Mouse (Mus musculus): ENCODE results near the gene Btn1a1.
A peak's percentile ranks its signal among the peaks of the same experiment; 100 is the strongest.

The Btn1a1 gene

GRCm38 (mm10) chr13:23465600-23466109 is at the start of gene Btn1a1:
Btn1a1 (minus strand) TSS chr13:23465901.
- DNase-seq, result no peak

- no peak for DNase-seq
Observed at GRCm38 (mm10) chr13:23515281-23515680, 49.6 kb upstream of the Btn1a1 start.

DNA sequence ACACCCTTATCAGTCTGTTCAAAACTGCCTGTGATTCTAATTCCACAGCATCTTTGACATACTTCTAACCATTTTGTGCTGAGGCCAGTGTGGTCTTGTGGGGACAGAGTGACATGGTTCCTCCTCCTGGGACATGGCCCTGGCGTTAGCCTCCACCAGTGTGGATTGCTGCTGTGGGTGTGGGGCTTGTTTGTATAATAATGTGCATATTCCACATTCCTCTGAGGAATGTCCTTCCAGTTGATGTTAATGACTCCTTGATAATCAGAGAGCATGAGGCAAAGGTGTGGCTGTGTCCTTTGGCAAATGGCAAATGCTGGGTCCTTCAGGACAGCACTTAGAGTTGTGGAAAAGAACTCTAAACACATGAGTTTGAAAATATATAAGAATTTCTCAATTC is 47.8 kb upstream of the Btn1a1 start:
- no peak for DNase-seq

DNA sequence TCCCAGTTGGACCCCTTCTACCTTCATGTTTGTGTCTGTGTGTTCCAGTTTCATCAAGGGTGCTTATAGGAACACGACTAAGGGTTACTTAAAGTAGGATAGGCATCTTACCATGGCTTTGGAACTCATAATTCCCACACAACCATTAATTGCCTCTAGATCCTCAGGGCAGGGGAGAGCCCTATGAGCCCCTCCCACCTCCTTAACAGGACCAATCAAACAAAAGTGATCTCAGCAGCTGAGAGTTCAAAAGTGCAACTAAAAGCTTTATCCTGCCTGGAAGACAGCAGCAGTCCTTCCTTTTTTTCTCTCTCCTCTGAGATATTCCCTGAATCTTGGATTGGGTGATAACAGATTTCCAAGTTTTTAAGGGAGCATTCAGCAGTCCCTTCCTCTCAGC is 44.4 kb upstream of the Btn1a1 start:
- DNase-seq, result no peak

DNA sequence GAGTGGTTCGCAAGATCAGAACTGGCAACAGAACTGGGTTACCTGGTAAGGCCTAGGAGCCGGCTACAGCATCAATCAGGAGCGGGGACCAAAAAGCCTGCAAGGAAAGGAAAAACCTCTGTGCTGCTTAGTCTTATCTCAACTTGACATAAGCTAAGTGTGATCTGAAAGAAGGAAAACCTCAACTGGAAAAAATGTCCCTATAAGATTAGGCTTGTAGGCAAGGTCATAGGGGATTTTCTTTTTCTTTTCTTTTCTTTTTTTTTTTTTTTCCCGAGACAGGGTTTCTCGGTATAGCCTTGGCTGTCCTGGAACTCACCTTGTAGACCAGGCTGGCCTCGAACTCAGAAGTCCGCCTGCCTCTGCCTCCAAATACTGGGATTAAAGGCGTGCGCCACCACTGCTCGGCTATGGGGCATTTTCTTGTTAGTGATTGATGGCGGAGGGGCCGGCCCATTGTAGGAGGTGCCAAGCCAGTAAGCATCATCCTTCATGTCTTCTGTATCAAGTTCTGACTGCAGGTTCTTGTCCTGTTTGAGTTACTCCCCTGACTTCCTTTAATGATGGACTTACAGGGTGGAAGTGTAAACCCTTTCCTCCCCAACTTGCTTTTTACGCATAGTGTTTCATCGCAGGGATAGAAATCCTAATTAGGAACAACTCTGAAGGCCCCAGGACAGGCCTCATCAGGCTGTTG is 41.3 kb upstream of the Btn1a1 start:
- no peak for DNase-seq

DNA sequence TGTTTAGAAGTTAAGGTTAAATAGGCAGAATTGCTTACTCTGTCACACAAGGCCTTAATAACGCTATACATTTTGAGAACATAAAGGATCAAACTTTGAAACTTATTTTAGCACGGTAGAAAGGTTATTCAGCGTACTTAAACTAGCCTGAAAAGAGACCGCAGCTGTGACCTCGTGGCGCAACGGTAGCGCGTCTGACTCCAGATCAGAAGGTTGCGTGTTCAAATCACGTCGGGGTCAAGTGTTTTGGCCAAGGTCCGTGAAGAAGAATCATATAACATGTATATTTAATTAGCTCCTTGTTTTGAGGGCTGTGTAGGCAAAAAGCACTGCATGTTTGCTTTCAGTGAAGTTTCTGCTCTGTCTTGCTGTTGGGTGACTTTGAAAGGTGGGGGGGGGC is 40.6 kb upstream of the Btn1a1 start:
- DNase-seq, result no peak

DNA sequence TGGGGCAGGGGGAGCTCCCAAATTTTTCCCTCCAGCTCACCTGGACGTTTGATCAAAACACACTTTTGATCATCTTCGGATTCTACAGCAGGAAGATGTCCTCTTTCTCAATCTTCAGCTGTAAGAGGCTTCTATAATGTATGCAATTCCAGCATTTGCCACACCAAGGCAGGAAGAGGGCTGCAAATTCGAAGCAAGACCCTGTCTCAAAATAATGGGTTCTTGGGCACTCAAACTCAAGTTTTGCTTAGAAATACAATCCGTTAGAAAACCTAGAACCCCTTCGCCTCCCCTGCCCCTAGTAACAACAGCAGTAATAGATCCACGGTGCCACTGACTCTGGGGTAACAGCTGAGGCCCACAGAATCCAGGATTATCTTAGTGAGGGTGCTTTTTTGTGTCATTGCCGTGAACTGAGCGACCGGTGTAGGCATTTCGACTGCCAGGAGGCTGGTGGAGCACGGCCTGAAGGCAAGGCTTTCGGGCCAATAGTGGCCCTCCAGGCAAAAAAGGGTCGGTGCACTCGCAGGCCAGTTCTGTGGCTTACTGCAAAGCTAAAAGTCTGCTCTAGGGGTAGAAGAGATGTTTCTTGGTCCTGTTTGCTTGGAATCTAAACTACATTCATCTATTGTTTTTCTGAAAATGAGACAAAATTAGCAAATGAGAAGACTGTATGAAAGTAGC is 40.1 kb upstream of the Btn1a1 start:
- DNase-seq, result no peak

DNA sequence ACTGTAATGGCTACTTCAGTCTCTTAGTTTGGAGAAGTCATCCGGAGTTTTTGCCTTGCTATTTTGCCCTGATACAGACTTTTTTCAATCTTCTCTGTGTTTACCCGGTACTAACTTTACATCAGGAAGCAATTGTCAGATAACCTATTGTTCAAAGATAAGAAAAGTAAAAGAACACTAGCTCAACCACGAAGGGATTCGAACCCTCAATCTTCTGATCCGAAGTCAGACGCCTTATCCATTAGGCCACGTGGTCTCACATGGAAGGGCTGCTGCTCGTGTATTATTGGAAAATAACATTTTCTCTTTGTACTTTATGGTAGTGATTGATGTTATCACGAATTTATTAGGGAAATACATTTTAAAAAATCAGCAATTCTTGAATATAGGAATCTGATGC is 38.1 kb upstream of the Btn1a1 start:
- peak; percentile 39 for DNase-seq

GRCm38 (mm10) chr13:23502916-23503315 is 37.2 kb upstream of the Btn1a1 start:
- no peak for DNase-seq

DNA sequence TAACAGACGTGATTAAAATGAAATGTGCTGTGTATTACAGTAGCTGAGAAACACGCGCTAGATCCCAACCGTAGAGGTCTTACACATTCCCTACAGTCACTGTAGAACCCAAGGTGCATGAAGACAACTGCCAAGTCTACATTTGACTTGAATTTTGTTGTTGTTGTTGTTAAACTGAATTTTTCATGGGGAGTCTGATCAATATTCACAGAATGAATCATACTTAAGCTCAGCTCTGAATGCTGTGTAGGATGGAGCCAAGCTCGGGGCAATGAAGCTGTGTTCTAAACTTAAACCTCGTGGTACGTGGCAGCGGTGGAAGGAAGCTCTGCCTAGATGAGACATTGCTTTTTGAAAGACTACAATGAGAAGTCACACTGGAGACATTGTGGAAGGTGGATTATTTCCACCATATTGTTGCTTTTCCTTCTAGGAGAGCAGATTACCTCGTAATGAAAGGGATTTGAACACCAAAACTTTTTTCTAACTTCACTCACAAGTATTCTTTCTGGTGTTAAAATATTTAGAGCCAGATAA is 36.4 kb upstream of the Btn1a1 start:
- no peak for DNase-seq

DNA sequence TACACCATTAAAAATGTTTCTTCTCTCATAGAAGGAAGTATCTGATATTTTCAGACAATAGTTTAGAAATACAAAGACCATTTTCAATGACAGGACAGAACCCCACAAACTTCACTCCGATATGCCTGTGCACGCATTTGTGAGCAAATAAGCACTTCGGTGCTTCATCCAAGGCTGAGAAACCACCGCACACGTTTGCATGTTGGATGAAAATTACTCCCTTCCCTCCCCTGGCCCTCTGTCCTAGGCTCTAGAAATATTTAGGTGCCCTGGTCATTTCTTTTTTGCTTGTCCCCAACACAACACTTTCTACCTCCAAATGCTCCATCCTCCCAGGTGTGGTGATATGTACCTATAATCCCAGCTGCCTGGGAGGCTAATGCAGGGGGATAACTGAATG is 35.8 kb upstream of the Btn1a1 start:
- no peak for DNase-seq

GRCm38 (mm10) chr13:23500424-23501200 is 34.9 kb upstream of the Btn1a1 start:
- no peak for DNase-seq

- no peak for DNase-seq
Observed at GRCm38 (mm10) chr13:23499943-23500342, 34.2 kb upstream of the Btn1a1 start.

DNA sequence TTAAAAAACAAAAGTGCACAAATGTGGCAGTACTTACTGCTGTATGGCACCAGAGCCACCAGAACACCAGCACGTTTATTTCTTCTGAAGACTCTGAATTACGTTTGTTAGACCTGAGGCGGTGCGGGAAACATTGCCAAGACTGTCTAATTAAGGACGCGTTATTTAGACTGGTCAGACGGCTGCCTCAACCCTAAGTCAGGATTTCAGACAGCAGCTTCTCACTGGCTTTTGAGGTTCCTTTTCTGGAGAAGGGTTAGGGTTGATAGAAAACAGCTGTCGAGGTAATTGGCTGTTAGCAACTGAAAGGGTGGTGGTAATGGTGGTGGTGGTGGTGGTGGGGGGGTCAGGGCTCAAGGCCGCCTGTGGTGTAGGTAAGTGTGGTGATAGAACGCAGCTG is 33.0 kb upstream of the Btn1a1 start:
- no peak for DNase-seq

DNA sequence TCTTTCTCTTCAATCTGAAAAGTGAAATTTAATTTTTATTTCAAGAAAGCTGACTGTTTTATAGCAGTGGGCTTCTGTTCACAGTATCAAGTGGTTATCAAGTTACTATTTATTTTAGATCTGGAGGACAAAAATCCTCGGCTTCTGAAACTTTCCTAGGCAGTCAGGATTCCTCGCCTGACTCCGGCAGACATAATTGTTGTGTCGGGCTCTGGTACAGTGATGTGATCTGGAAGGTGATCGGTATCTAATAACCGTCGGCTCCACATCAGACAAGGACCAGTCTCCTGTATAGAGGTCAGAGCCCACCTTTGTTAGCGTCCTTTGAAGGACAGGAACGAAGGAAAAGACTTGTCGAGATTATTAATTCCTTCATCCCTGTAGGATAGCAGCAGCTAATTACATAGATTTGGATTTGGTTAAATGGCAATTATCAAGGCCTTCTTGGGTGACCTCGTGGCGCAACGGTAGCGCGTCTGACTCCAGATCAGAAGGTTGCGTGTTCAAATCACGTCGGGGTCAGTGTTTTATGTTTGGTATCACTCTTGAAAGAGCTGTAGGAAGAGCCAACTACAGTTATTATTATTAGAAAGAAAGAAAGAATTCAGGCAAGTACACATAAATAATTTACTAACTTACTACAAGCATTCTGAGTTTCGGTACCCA is 32.1 kb upstream of the Btn1a1 start:
- DNase-seq, result no peak

DNA sequence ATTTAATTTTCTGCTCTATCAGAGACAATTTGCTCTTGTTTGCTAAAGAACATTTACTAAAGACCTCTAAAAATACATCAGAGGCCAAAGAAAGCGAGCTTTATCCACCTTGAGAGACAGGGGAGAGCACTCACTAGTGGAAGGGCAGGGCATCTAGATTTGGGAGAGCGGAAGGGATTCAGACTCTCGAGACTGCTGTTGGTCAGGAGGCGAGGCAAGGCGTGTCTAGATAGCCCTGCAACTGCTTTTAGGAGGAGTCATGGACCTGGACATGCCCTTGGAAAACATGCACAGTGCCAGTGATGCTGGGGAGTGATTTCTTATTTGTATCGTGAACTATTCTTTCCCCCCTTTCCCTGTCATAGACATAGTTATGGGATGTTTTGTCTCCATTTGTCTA is 29.8 kb upstream of the Btn1a1 start:
- DNase-seq, result no peak

DNA sequence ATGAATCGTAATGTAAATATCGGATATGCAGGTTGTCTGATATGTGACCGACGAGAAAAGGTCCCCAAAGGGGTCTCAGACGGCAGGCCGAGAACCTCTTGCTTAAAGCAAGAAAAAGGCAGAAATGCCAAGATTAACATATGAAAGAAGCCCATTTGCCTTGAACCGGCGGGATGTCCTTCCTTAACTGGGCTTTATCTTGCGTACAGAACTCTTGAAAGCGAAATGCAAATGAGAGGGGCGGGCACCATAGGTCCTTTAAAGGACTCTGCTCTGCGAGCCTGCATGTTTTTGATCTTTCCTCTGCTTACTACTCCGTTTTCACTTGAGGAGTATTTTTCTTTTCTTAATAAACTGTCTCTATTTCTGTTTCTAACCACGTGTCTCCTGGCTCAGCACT is 26.3 kb upstream of the Btn1a1 start:
- no peak for DNase-seq

DNA sequence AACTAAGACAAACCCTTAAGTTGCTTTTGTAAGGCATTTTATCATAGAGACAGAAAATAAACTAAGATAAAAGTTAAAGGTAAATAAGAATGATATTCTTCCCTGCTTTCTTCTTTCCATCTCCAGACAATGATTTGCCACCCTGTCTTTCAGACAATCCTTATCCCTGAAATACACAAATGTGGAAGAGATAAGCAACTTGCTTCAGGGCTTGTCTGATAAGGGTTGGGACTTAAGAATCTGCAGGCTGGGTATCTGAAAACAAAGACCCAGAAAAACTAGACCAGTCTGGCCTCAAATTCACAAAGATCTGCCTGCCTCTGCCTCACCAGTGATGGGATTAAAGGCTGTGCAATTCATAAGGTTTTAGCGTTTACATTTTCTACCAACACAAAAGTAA is 25.6 kb upstream of the Btn1a1 start:
- DNase-seq, result no peak

DNA sequence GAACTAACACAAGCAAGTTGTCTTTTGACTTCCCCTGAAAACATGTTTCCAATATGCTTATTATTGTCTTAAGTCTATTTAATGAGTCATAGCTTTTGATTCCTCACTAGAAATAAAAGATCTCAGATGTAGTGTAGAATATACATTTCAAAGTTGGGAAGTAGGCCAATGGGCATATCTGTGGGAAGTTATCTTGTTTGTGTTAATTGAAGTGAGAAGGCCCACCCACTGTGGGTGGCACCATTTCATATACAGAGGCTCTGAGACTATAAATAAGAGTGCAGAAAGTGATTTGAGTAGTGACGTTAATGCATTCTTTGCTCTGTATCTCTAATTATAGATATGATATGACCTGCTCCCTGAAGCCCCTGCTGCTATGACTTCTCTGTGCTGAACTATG is 25.2 kb upstream of the Btn1a1 start:
- no peak for DNase-seq

DNA sequence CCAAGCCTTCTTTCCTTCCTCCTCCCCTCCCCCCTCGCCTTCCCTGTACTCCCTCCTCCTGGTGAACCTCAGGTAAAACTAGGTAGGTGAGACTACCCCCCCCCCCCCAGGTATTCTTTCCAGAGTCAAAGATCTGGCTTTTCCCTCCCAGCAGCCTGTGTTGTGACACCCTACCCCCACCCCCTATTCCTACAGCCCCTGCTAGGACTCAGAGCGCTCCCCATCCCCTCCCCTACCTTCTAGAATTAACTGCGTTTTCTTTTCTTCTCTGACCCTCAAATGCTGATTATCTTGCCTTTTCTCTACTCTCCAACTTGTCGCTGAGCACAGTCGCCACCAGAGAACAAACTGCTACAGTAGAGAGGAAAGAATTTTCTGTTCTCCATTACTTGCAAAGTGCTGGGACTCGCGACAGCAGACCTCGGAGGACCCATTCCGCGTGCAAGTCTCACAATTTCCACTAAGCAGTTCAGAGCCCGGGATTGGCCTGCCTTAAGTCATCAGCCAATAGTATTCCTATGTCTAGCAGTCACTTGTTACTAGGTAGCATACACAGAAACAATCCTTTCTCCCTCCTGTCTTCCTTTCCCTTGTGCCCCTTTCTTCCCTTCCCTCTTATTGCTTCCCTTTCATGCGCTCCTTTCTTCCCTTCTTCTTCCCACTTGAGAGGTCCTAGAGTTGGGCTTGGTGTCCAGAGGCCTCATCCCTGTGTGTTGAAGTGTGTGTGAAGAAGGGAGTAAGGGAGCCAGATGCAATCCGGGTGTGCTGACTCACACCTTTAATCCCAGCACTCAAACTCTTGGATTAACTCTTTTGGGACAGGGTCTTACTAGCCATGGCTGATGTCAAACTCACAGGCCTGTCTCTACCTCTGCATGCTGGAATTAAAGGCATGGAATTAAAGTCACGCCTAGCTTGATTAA is 23.0 kb upstream of the Btn1a1 start, which contains the start of gene Btn2a2:
Gene Btn2a2 (minus strand): TSS at position 458 of the 923 bp plus-strand sequence.
- peak; percentile 25 for DNase-seq

- DNase-seq, result no peak
Observed at GRCm38 (mm10) chr13:23485271-23485670, 19.6 kb upstream of the Btn1a1 start.

- DNase-seq, result no peak
Observed at GRCm38 (mm10) chr13:23483153-23483552, 17.5 kb upstream of the Btn1a1 start.

All from cerebellum, adult 8-10 months (tissue).